ENCODE assay signal across 8 mouse cellular contexts in the genomic region with DNA sequence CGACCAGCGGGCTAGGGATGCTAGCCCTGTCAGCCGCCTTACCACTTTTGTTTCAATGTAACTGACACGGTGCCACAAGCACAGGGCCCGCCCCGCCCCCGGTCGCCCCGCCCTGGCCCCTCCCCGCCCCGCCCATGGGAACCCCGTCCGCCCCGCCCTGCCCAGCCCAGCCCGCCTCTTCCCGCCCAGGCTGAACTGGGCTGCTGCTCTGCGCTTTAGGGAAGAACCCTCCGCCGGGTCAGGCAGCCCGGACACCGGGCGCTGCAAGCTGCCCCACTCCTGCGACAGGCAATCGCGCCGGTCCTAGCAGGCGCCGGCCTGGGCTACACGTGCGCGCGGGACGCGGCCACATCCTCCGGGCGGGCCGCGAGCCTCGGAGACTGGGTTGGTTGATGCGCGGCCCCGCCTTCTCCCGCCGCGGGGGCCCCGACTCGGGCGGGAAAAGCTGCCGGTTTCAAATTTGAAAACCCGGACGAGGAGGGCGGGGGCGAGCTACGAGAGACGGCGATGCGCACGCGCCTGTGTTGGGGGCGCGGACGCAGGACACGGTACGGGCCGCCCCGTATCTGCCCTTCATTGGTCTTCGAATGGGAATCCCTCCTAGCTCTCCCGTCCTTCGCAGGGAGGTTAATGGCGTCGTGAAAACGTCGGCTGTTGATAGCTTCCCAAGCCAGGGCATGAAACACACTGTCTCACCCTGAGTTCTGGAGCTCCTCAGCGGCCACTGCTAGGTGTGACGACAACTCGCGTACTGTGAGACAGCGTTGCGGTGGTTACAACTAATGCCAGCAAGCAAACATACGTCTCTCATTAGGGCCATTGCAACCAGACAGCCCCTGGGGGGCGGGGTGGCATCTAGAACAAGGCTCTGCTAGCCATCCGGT. TPM values are rescaled to one million over a fixed set of nuclear protein-coding genes. Genes with fewer than 3 reads are reported as not detected.
A peak's percentile ranks its signal among the peaks of the same experiment; 100 is the strongest.
DNase-seq lines count a peak whose midpoint lies in the region; ATAC-seq lines count a peak whose summit lies in the region.

A gene (minus strand): TSS at position 141 of the 884 bp plus-strand sequence.

- DNase-seq in MEL-GATA-1-ER (ENCODE audit: extremely low read depth, low read depth): peak; percentile 77
- DNase-seq in cerebellum, adult 11-12 months: peak; percentile 72
- peak; percentile 88 for DNase-seq in heart, postnatal 4 days
- peak; percentile 60 to 73 for DNase-seq in layer of hippocampus, adult 8-10 months (ENCODE audit: low spot score in 2 of 2)
- peak; percentile 87 for DNase-seq in lung, postnatal 10 days
- peak; percentile 73 for DNase-seq in ovary, postnatal 14 days (ENCODE audit: low spot score)
- DNase-seq in thymus, postnatal 14 days: peak; percentile 92

- peaks cover 10% of the 10 kb centered on the region; the same call in 1 of the 2 replicates for H3K36me3 ChIP-seq in forebrain, embryonic 15.5 days

- peak within 1 kb of the TSS; percentile 72 for H3K9ac ChIP-seq in forebrain, embryonic 15.5 days (replicated peaks)

- H3K27ac ChIP-seq in forebrain, embryonic 15.5 days (replicated peaks): peak within 1 kb of the TSS; percentile 90

- peak within 1 kb of the TSS; percentile 68 for H3K4me2 ChIP-seq in forebrain, embryonic 15.5 days (replicated peaks)

- peak; percentile 85 for ATAC-seq in forebrain, embryonic 15.5 days (replicated peaks)

- H3K9me3 ChIP-seq in forebrain, embryonic 15.5 days: no peaks in the 10 kb centered on the region

- H3K4me1 ChIP-seq in forebrain, embryonic 15.5 days: peaks cover 37% of the 10 kb centered on the region

- H3K4me3 ChIP-seq in forebrain, embryonic 15.5 days: peak within 1 kb of the TSS; percentile 86

- under 1% methylated on average over 81 of the region's 82 CpGs for WGBS in forebrain, embryonic 15.5 days

- H3K27me3 ChIP-seq in forebrain, embryonic 15.5 days: no peaks in the 10 kb centered on the region

RNA-seq across cellular contexts. Expression of the gene that starts here (rescaled TPM):
- 28.9 and 30.0 TPM in 2 replicates for polyA plus RNA-seq in forebrain, embryonic 15.5 days (2015; fragmentation: Nextera tagmentation; extraction: Ambion mirVana)
- total RNA-seq in heart, postnatal 4 days (2021): 10 to 100 TPM; 18.3 to 20.6 TPM
- 1 to 10 TPM in 2 of 4 experiments, under 1 TPM in 2; 0.82 to 1.5 (median 1.0) TPM for total RNA-seq in layer of hippocampus, adult 8-10 months (2022)

Comparison
In these comparisons a context has a peak if more than half of its experiments do, and no peak if none do; other contexts are left out.
1. Peak in every context shown above with its lines: DNase-seq, ATAC-seq, H3K4me3 ChIP-seq and H3K27ac ChIP-seq.
2. RNA of the gene that starts here (total RNA-seq): 18.3 to 20.6 TPM in heart, postnatal 4 days; 0.82 to 1.5 TPM in layer of hippocampus, adult 8-10 months; every median in the first group is over 4 times any median in the second.